Mouse (Mus musculus) C2C12 (cell line): ENCODE results near the gene Dnajb6.

ENCODE experiments used
- CTCF ChIP-seq: IDR thresholded peaks from one replicate; pipeline ENCODE4 v1.5.1; 2011; ENCODE audit not compliant: control insufficient read depth, insufficient read depth, insufficient read length
- FOSL1 ChIP-seq: IDR thresholded peaks from one replicate; pipeline ENCODE4 v1.8.0; 2011; ENCODE audit warnings: mild to moderate bottlenecking, low read length; ENCODE audit not compliant: poor library complexity, insufficient read depth, severe bottlenecking
- MAX ChIP-seq: IDR thresholded peaks from one replicate; pipeline ENCODE4 v1.6.1; 2011; ENCODE audit warnings: mild to moderate bottlenecking, control low read depth
- MYOD1 ChIP-seq: IDR thresholded peaks from one replicate; pipeline ENCODE4 v1.6.1; 2011; ENCODE audit warnings: low read depth; ENCODE audit not compliant: control insufficient read depth, insufficient read length

DNA sequence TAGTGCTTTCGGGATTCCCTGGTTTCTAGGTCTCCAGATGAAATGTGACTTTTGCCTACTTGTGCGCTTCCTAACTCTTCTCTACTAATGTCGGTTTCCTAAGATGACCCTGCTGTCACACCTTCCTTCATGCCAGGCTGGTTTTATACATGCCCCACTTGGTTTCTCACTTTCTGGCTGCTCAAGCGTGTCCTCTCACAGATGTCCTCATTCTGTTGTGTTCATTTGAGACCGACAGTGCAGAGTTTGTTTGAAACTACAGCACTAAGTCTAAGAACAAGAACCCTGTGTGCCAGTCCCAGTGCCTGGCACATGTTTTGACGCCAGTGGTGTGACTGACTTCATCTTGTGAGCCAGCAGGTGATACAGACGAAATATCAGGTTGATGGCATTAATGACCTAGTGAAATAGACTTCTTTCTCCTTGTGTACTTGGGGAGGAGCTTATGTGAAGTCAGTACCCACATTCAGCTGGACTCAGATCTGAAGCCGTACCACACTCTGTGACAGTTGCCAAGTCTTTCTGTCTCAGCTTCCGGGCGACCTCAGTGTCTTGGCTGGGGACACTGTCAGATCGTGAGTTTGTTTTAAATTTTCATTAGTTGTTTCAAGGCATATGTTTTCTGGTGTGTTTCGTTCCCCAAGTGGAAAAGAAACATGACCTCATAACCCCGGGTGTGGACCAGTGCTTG, 38.1 kb downstream of the Dnajb6 start:
- TF ChIP-seq MYOD1 (no peak), MAX (no peak), CTCF (no peak), FOSL1 (no peak)
